Mouse (Mus musculus) gastrocnemius, adult 8-10 months (tissue): ENCODE measurements around the gene Zbed5. TPM values are rescaled to one million over a fixed set of nuclear protein-coding genes. Genes with fewer than 3 reads are reported as not detected.
"Not testable (repeated sequence)": the region's sequence is repeated elsewhere in the genome, so short reads cannot be mapped to it uniquely, and the experiment has no call there.

Experiments
- DNase-seq, 2 experiments: peaks; one replicate each; pipeline ENCODE4 v3.0.0; 2022; ENCODE audit warnings: low spot score in 2 of 2
- total RNA-seq, 4 experiments: library from RNA; stranded (reverse); gene quantifications; 2 replicates each; pipeline ENCODE4 v1.2.4; 2022

Zbed5 gene
- total RNA-seq, 4 experiments from 2014 or later = 0.25 to 0.59 (median 0.46) TPM

DNA sequence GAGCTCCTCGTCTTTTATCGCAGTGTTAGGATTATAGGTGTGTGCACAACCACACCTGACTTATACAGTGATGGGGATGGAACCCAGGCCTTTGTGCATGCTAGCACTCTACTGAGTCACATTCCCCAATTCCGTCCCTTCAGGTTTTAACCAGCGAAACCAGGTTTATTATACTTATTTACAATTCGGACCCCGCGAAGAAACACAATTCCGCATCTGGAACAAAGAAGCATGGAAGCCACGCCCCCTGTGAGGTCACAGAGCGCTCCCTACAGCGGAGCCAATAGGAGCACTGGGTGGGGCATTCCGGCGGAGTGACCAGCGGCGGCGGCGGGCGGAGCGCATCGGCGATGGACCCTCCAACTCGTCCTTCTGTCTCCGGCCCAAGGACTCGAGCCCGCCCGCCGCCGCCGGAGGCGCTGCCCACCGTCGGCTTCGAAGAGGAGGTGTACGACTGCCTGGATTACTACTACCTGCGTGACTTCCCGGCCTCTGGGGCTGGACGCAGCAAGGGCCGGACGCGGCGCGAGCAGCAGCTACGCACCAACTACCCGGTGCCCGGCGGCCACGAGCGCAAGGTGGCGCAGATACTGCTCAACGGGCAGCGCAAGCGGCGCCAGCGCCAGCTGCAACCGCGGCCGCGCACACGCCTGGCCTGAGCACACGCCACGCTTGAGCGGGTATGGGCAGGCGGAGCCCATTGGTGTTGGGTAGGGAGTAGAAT lies 12.9 kb downstream of the Zbed5 start, which contains the start of gene Nupr1l:
Gene Nupr1l (plus strand): TSS at position 299 of the 724 bp plus-strand sequence.
- DNase-seq = peak; percentile 69 to 77

DNA sequence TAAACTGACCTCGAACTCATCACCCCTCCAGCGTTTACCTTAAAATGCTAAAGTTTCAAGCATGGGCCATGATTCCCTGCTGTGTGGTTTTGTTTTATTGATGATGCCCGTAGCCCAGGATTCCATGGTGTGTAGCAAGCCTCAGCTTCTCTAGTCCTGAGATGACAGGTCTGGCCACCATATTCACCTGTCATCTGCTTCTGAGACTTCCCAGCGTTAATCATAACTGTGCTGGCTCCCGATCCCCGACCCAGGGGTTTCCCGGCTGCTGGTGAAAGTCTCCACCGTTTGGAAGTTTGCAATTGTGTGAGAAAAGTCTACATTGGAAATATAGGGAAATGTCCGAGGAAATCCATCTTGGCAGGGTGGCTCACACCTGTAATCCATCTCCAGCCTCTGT lies 13.6 kb downstream of the Zbed5 start:
- DNase-seq = no peak

DNA sequence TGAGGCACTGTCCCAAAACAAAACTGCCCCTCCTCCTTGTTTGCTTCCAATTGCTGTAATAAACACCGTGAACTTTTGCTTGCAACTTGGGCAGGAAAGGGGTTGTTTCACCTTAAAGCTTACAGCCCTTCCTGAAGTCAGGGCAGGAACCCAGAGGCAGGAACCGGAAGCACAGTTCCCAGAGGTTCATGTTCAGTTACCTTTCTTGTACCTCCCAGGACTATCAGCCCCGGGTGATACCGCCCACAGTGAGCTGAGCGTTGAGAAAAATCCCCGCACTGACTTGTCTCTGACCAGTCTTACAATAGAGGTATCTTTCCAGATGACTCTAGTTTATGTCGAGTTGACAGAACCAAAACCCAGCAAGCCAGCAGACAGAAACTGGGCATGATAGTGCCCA lies 14.1 kb downstream of the Zbed5 start:
- DNase-seq = no peak

DNA sequence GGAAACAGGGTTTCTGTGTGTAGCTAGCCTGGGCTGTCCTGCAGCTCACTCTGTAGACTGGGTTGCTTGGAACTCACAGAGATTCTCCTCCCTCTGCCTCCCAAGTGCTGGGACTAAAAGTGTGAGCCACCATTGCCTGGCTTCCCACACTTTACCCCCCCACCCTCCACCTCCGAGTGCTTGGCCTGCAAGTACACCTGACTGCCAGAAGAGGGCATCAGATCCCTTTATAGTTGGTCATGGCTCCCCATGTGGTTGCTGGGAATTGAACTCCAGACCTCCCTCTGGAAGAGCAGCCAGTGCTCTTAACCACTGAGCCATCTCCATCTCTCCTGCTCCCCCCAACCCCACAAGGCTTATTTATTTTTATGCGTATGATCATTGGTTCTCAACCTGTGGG lies 18.5 kb downstream of the Zbed5 start:
- DNase-seq = no peak

DNA sequence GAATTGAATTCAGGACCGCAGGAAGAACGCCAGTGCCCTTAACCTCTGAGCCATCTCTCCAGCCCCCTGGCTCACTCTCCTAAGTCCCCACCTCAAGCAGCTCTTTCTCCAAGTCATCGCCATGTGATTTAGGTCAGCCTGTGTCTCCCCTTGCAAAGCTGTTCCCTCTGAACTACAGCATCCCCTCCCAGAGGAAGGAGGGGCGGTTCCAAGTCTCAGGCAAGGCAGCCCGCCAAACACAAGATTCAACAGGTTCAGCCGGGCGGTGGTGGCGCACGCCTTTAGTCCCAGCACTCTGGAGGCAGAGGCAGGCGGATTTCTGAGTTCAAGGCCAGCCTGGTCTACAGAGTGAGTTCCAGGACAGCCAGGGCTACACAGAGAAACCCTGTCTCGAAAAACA lies 20.0 kb downstream of the Zbed5 start:
- not testable (repeated sequence) for DNase-seq

DNA sequence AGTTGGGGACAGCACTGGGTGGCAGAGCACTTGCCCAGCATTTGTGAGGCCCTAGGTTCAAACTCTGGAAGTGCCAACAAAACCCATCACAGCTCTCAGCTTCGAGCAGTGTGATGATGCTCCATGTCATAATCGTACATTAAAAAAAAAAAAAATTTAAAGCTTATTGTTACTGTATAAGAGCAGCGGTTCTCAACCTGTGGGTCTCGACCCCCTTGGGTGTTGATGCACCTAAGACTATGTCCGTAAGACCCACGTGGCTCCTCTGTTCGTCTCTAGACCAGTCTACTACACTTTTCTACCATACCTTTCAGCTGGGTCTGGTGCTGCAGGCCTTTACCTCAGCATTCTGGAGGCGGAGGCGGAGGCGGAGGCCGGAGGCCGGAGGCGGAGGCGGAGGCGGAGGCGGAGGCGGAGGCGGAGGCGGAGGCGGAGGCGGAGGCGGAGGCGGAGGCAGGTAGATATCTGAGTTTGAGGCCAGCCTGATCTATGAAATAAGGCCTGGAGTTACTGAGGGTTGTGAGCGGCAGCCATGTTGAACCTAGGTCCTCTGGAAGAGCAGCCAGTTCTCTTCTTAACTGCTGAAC lies 22.6 kb downstream of the Zbed5 start:
- DNase-seq = no peak

DNA sequence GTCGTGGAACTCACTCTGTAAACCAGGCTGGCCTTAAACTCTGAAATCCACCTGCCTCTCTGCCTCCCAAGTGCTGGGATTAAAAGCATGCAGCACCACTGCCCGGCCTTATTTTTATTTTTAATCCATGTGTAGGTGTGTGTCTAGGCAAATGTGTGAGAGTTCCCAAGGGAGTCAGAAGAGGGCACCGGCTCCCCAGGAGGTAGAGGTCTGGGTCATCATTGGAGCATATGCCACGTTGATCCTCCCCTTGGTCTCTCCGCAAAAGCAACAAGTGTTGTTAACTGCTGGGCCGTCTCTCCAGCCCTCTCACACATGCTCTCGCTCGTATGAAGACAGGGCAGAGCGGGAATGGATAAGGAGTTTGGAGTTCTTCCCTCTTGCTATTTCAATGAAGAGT lies 23.2 kb downstream of the Zbed5 start:
- no peak for DNase-seq

DNA sequence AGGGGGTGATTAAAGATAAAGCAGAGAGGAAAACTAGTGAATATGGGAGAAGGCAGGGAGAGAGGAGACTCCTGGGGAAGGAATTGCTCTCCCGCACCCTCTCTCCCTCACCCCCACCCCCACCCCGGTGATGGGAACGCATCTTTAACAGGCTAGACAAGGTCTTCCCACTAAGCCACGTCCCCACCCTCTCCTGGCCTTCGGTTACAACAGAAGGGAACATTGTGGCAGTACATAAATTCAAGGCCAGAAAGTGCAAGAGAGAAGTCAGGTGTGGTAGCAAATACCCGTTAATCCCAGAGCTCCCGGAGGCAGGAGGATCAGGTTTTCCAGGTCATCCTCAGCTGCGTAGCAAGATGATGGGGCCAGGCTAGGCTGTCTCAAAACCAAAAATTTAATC lies 23.8 kb downstream of the Zbed5 start:
- DNase-seq = no peak

DNA sequence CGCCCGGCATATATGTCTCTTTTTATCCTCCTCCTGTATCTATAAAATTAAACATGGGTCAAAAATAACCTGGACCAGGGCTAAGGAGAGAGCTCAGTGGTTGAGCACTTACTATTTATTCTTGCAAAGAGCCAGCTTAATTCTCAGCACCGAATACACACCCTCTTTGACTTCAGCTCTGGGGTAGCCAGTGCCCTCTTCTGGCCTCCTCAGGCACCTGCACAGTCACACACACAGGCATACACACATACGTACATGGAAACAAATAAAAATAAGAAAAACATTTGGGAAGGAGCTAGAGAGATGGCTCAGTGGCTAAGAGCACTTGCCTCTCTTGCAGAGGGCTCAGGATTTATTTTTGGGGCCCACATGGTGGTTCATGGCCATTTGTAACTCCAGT lies 26.4 kb downstream of the Zbed5 start:
- DNase-seq = no peak

DNA sequence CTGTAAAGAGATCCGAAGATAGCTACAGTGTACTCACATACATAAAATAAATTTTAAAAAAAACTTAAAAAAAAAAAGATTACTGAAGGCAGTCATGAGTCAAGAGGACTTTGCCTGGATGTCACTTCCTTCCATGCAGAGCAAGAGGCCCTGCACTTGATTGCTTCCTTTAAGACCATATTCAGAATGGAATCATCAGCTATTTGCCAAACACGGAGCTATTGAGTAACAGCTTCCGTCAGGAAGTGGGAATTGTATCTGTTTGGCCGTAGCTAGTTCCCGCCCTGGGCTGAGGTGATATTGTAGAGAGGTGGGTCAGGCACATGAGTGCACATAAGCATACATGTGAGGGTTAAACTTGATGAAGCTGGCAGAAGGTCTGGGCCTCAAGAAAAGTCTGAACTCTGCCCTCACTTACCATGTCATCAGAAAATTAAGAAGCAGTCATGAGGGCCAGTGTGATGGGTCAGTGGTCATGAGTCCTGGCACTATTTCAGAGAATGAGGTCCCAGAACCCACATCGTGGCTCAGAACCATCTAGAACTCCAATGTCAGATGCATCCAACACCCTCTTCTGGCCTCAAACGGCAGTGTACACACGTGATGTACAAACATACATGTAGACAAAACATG lies 29.4 kb downstream of the Zbed5 start:
- DNase-seq = no peak

DNA sequence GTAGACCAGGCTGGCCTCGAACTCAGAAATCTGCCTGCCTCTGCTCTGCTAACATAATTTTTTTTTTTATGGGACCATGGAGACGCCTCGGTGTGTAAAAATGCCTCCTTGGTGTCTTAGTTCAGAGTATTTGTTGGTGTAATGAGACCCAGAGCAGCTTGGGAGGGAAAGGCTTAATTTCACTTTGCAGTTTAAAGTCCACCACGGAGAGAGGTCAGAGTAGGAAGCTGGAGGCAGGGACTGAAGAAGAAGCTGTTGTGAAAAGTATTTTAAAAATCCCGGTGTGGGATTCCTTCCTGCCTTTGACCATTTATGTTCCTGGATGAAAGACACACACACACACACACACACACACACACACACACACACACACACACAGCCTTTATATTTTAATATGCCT lies 30.4 kb downstream of the Zbed5 start:
- no peak for DNase-seq

DNA sequence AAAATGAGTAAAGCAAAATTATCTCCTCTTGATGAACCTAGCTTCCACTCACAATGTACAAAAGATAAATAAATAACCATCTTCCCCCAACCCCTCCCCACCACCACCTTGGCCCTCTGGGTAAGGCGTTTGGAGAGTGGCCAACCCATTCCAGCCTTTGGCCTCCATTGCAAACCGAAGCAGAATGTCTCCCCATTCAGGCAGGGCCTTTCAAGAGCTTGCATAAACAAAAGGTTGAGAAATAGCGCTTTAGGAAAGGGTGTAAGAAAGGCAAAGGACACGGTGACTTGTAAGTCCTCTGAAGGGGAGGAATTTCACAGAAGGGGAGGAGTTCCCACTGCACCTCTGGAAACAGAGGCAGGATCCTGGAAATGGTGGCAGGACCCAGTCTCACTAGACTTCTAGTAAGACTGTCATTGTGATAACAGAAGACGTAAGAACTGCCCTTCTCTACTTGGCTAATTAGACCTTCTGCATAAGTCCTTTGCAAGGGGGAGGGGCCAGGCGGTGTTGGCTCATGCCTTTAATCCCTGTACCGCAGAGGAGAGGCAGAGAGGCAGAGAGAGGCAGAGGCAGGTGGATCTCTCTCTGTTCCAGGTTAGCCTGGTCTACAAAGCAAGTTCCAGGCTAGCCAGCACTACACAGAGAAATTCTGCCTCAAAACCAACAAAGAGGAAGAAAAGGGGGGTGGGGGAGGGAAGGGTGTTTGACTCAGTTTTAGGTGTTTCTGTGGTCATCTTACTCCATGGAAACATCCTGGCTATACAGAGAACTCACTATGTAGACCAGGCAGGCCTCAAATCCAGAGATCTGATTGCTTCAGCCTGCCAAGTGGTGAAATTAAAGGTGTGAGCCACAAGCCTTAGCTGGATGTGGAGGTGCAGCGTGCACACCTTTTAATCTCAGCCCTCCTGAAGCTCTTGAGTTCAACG lies 34.7 kb downstream of the Zbed5 start:
- no peak for DNase-seq

DNA sequence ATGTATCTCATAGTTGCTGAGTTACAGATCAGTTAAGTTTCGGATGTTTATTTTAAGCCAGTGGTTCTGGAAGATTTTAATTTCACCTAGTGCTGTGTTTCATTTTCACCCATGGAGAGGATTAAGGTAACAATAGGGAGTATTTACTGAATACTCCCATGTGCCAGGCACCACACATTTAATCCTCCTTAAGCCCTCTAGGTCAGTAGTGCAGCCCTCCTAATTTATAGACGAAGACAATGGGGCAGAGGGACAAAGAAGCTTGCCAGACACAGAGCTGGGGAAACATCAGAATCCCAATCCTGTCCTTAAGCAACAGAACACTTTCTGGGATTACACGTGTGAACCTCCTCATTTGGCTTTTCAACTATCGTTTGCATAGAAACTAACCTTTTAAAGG lies 41.4 kb downstream of the Zbed5 start:
- no peak for DNase-seq

DNA sequence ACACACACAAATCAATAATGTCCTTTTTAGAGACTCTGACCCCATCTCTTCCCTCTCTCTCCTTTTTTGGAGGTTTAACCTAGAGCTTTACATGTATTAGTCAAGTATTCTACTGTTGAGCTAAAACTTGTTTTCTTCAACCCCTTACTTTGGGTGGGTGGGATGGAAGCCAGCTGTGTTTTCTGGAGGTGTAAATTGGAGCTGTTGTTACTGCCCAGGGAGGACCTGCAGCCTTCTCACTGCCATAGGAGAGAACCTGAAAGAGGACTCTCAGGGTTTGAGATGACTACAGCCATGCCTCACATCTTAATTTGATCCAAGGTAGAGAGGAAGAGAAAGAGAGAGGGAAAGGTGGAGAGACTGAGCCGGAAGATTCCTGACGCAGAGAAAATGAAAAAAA lies 44.8 kb downstream of the Zbed5 start:
- DNase-seq = no peak

DNA sequence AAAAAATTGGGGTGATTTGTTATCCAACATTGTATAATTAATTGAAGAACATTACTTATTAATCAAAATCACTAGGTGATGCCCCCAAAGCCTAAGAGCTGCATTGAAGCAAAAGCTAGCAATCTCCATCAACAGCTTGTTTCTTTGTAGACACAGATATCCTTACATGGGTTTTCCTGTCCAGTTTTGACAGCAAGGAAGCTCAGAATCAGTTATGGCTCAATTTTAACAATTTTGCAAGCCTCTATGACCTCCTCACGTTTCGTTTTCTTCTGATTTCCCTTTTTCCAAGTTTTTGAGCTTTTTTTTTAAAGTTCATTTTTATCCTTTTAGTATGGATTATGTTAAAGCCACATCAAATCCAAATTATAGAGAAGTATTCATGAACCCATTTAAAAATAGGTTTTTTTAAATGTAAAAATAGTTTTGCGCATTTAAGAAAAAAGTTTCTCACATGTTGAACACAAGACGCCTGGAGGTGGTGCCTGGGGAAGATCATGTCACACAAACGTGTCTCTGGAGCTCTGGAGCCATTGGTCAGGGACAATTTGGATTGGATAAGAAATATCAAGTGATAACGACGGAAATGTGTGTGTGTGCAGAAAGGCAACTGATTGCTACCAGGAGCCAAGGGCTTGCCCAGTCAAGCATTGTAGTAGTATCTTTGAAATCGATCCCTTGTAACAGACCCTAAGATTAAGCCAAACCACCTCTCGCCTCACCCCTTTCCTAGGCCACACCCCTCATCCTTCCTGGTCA lies 45.4 kb downstream of the Zbed5 start:
- no peak for DNase-seq

DNA sequence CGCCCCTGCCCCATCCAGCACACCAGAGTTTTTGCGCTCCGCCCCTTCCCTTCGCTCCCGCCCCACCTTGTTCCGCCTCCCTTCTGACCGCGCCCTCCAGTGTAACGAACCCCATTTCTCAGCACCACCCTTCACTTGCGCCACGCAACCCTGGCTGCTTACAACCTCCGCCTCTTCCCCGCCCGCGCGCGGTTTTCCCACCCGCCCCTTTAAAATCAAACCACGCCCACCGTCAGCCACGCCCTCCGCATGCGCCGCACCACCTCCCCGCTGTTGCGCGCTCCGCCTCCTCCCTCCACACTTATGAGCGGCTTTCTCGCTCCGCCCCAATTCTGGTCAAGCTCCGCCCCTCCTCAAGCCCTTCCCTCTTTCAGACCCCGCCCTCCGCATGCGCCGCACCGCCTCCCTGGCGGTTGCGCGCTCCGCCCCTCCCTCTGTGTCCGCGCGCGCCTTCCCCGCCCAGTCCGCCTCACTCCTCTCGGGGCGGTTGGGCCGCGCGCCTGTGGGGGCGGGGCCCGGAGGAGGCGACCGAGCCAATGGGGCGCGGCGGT lies 46.0 kb downstream of the Zbed5 start, which contains the start of gene Vkorc1l1:
Gene Vkorc1l1 (plus strand): TSS at position 476 of the 551 bp plus-strand sequence.
- DNase-seq = peak; percentile 96 to 97

DNA sequence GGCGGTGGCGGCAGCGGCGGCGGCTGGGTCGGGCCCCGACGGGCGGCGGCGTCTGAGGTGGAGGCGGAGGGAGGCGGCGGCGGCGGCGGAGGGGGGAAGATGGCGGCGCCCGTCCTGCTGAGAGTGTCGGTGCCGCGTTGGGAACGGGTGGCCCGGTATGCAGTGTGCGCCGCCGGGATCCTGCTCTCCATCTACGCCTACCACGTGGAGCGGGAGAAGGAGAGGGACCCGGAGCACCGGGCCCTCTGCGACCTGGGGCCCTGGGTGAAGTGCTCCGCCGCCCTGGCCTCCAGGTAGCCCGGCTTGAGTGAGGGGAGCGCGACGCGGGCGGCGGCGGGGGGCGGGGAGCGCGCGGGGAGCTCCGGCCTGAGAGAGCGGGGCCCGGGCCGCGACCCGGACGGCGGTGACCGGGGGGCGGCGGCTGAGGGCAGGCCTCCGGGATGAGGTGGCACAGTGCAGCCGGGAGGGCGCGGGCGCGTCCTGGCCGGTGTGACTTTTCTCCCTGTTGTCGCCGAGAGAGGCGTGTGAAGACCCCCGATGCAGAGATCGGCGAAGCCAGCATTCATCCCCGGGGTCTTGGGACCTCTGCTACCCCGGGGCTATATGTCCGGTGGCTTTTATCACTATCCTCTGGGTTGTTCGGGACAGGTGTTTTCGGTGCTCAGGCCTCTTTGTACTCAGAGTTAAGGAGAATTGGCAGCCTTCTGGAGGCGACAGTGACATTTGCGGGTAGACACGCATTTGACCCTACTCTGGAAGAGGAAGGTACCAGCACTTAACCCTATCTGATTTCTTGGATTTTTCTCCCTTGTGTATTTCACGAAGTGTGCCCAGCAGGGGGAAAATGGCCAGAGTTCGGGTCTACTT lies 46.8 kb downstream of the Zbed5 start:
- DNase-seq = peak; percentile 18 to 33

DNA sequence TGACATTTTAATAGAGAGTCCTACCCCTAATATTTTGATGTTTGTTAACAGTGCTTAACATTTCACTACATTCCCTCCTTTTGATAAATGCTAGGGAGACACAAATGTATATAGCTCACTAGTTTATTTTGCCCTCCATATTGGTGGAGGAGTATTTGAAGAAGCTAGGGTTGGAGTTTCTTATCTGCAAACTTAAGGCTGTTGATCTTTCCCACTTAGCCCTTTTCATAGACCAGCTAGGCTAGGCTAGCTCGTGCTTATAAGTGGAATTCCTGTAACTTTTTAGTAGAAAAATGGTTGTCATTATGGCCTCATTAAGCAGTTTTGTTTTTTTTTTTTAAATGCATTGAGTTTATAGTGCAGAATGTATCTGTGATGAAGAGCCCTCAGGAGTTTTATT lies 47.9 kb downstream of the Zbed5 start:
- no peak for DNase-seq

DNA sequence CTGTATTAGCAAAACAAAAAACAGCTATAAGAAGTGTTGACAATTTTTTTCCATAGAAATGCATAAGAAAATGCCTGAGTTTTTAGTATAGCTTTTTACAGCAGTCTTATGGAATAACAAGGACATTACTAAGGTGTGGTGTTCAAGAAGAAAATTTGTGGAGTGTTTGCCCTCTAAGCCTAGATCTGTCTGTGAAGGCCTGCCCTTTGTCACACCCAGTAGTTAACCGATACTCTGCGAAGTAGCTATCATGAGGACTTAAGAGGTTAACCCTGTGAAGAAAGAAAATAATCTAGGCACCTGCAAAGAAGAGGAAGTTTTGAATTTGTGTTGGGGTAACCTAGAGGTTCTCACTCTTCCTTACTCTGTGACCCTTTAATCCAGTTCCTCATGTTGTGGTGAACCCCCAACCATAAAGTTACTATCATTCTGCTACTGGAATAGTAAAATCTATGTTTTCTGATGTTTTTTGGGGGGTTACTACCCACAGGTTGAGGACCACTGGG lies 52.1 kb downstream of the Zbed5 start:
- DNase-seq = no peak
